Mouse (Mus musculus): Measurements from ENCODE around the gene Gm3005.
"Not testable (repeated sequence)": the region's sequence is repeated elsewhere in the genome, so short reads cannot be mapped to it uniquely, and the experiment has no call there.

Gm3005 gene

DNA sequence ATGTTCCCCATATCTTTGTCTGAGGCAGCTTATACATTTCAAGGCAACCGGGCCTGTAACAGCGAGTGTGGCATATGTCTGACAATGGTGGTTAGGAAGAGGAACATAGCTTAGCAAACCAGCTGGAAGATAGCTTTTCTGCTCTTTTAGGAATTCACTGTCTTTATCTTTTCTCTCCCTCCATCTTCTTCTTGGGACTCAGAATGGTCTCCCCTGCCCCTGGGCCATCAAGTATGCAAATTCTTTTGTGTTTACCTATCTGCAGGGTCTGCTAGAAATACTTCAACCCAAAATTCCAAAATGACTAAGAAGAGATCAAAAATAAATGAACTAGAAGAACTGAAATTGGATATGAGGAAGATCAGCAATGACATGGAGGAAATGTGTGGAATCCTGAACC, at the start of gene Gm3005:
TSS of gene Gm3005 (plus strand) at position 301 of the 400 bp plus-strand sequence.
- DNase-seq (ENCODE audit: low spot score) = not testable (repeated sequence)

GRCm38 (mm10) chr14:3394793-3395192, 33.1 kb upstream of the Gm3005 start, which contains the start of gene Gm10413:
Gene Gm10413 (plus strand): TSS chr14:3395093.
- not testable (repeated sequence) for DNase-seq (ENCODE audit: low spot score)

GRCm38 (mm10) chr14:3412314-3412713, 15.6 kb upstream of the Gm3005 start, which contains the start of gene Gm10409:
Gene Gm10409 (plus strand): TSS chr14:3412614.
- DNase-seq (ENCODE audit: low spot score) = not testable (repeated sequence)

- DNase-seq (ENCODE audit: low spot score) = not testable (repeated sequence)
Observed at GRCm38 (mm10) chr14:3449079-3449478, 21.2 kb downstream of the Gm3005 start, which contains the start of gene Gm10408. Gene Gm10408 (plus strand): TSS chr14:3449379.

DNA sequence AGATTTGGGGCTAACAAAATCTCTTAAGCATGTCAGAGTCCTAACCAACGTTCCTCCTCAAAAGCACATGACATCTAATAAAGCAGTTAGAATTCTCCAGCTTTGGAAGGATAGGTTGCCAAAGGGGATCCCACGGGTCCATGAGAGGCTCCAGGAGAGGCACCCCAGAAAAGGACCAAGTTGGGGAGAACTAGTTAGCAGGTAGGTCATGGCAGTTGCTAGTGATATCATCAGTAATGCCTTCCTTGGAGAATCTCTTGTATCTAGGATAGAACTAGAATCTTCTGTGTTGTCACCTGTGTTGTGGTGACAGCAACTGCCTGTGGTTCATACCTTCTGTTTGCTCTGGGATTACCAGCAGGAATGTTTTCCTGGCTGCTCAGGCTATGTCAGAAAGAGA, 206.3 kb downstream of the Gm3005 start, which contains the start of gene Gm3012:
TSS of gene Gm3012 (plus strand) at position 301 of the 400 bp plus-strand sequence.
- DNase-seq (ENCODE audit: low spot score) = not testable (repeated sequence)
